Mouse (Mus musculus): ENCODE measurements around the gene Gm12216. TPM values are rescaled to one million over a fixed set of nuclear protein-coding genes. Genes with fewer than 3 reads are reported as not detected.
A peak's percentile ranks its signal among the peaks of the same experiment; 100 is the strongest.

The Gm12216 gene
- polyA plus RNA-seq, 1 experiment from 2014 or later: 0.83 TPM

DNA sequence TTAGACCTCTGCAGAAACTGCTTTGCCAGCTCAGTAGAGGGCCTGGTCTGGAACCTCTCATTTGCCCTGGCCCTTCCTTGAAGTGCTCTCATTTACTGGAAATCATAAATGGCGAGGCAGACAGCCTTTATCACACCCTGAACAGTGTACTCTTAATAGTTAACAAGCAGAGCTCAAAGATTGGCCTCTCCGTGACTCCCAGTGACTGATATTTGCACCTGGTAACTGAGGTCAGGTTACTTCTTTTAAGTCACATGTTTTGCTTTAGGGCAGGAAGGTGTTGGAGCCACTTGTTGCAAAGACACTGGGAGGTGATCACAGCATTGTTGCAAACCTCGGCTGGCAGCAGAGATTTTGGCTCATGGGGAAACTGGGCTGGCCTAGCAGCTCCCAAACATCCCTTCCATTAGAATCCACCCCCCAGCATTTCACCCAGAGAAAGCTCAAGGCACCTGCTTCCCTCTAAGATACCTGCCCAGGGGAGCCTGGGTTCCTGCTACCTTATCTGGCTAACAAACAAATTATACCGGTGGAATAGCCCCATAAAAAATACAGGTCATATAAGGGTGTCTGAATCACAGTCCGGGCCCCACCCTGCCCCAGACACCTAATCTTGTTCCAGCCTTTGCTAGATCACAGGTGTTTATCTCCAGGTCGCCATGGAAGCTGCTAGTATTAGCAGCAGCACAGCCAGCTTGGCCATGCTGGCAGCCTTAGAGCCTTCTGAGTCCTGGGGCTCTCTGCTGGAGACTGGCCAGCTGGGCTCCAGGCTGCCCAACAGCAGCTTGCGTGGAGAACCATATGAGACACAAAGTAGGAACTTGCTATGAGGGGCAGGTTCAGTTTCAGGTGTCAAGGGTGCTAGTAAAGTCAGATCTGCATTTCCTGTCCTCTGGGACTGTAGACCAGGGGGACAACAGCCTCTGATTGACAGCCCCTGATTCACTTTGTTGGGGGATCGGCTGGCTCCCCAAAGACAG lies 19.1 kb downstream of the Gm12216 start:
- H3K27ac ChIP-seq: no peak overlapping the region
- no peaks in the 10 kb centered on the region for H3K9me3 ChIP-seq (replicated peaks)
- peaks cover 20% of the 10 kb centered on the region for H3K4me1 ChIP-seq
- no peak overlapping the region for H3K4me2 ChIP-seq
- peaks cover 13% of the 10 kb centered on the region for H3K27me3 ChIP-seq (replicated peaks)
- no peak for ATAC-seq
- H3K9ac ChIP-seq: no peak overlapping the region
- 49% methylated on average over 8 of the region's 8 CpGs for WGBS (ENCODE audit: insufficient replicate concordance)
- no peaks in the 10 kb centered on the region for H3K36me3 ChIP-seq
- no peak overlapping the region for H3K4me3 ChIP-seq

DNA sequence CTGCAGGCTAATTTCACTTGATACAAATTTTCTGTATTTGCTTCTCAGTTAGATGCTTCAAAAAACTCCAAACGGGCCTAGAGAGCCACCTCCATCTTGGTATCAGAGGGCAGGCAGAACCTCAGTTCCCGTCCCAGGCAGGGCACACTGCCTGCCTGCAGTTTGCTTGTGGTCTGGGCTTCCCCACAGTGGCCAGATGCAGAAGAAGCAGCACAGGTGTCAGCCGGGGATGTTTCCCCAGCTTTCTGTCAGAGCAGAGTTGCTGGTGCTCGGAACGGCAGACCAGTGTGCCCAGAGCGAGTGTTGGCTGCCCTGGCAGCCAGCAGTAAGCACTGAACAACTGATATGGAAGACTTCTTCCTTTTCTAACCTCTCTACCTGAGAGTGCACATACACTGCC lies 19.9 kb downstream of the Gm12216 start:
- H3K4me1 ChIP-seq: peaks cover 19% of the 10 kb centered on the region
- no peak overlapping the region for H3K4me2 ChIP-seq
- ATAC-seq: no peak
- H3K27me3 ChIP-seq (replicated peaks): peaks cover 13% of the 10 kb centered on the region
- H3K36me3 ChIP-seq: no peaks in the 10 kb centered on the region
- no peak overlapping the region for H3K4me3 ChIP-seq
- 57% methylated on average over 6 of the region's 6 CpGs for WGBS (ENCODE audit: insufficient replicate concordance)
- no peak overlapping the region for H3K9ac ChIP-seq
- no peaks in the 10 kb centered on the region for H3K9me3 ChIP-seq (replicated peaks)
- no peak overlapping the region for H3K27ac ChIP-seq

DNA sequence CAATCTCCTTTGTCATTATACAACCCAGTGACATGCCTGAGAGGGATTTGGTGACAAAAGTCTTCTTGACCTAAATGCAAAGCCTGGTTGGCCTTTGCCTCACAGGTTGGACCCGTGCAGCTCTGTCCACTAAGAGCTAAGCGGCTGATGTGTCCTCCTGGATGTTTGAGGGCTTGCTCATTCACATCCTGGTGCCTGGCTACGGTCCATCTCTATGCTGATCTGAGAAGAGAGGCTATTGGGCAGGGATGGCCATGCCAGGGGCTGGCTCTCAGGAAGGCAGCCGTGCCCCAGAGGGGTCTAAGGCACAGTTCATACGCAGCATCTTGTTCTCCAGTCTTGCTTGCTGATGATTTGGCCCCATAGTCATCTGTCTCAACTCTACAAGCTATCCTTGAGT lies 21.3 kb downstream of the Gm12216 start:
- peaks cover 7% of the 10 kb centered on the region; the same call in 1 of the 2 replicates for H3K27me3 ChIP-seq (replicated peaks)
- H3K9me3 ChIP-seq (replicated peaks): no peaks in the 10 kb centered on the region
- H3K4me2 ChIP-seq: no peak overlapping the region
- H3K9ac ChIP-seq: no peak overlapping the region
- peaks cover 17% of the 10 kb centered on the region for H3K4me1 ChIP-seq
- WGBS (ENCODE audit: insufficient replicate concordance): 81% methylated on average over 5 of the region's 5 CpGs
- no peak overlapping the region for H3K4me3 ChIP-seq
- H3K27ac ChIP-seq: no peak overlapping the region
- H3K36me3 ChIP-seq: no peaks in the 10 kb centered on the region
- ATAC-seq: no peak

DNA sequence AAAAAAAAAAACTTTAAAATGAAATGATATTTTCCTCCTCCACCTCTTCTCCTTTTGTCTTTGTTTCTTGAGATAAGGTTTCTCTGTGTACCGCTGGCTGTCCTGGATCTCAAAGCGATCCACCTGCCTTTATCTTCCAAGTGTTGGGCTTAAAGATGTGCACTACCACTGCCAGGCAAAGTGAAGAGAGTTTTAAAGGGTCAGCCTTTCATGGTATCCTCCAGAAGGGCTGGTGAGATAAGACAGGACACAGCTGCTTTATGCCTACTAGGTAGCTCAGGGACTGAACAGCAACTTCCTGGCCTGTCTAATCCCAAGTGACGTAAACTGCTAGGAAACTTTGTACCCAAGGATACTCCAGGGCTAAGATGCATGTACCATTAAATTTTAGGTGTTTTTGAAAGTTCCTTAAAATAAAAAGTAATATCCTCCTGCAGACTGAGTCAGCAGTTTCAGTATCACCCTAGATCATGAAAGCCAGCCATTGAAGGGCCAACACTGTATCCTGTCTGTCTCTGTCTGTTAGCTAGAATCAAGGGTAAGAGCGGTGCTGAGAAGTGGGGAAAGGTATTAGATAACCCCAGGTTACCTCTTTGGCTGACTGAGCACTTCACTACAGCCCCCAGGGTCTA lies 23.6 kb downstream of the Gm12216 start:
- ATAC-seq: peak; percentile 62; the same call in 1 of the 2 replicates
- H3K4me3 ChIP-seq: no peak overlapping the region
- no peak overlapping the region for H3K9ac ChIP-seq
- no peaks in the 10 kb centered on the region; the same call in 1 of the 2 replicates for H3K27me3 ChIP-seq (replicated peaks)
- peaks cover 17% of the 10 kb centered on the region for H3K4me1 ChIP-seq
- no peaks in the 10 kb centered on the region for H3K9me3 ChIP-seq (replicated peaks)
- H3K27ac ChIP-seq: no peak overlapping the region
- H3K36me3 ChIP-seq: no peaks in the 10 kb centered on the region
- 19% methylated on average over 4 of the region's 4 CpGs for WGBS (ENCODE audit: insufficient replicate concordance)
- H3K4me2 ChIP-seq: no peak overlapping the region

DNA sequence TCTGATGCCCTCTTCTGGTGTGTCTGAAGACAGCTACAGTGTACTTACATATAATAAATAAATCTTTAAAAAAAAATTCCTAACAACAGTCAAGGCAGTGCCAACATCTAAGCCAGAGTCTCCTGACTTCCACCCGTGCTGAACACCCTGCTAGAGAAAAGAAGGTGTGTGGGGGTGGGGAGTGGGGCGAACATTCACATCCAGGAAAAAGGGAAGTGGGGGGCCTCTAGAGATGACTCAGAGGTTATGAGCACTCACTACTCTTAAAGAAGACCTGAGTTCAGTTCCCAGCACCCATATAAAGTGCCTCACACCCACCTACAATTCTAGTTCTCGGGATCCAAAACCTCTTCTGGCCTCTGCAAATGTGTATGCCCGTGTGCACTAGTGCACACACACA lies 33.6 kb downstream of the Gm12216 start:
- Histone ChIP-seq H3K9me3 (replicated peaks) (no peaks in the 10 kb centered on the region), H3K4me1 (peaks cover 4% of the 10 kb centered on the region; the same call in 1 of the 2 replicates), H3K9ac (no peak overlapping the region), H3K4me3 (no peak overlapping the region), H3K27me3 (replicated peaks) (no peaks in the 10 kb centered on the region), H3K36me3 (no peaks in the 10 kb centered on the region), H3K4me2 (no peak overlapping the region), H3K27ac (no peak overlapping the region)
- WGBS (ENCODE audit: insufficient replicate concordance): 45% methylated on average over 4 of the region's 4 CpGs
- ATAC-seq: no peak

- ATAC-seq: no peak
- Histone ChIP-seq H3K4me1 (peaks cover 4% of the 10 kb centered on the region; the same call in 1 of the 2 replicates), H3K4me3 (no peak overlapping the region), H3K9me3 (replicated peaks) (no peaks in the 10 kb centered on the region), H3K36me3 (no peaks in the 10 kb centered on the region), H3K9ac (no peak overlapping the region), H3K27me3 (replicated peaks) (no peaks in the 10 kb centered on the region; the same call in 1 of the 2 replicates), H3K4me2 (no peak overlapping the region), H3K27ac (no peak overlapping the region)
- 83% methylated on average over 3 of the region's 3 CpGs for whole genome bisulfite sequencing (ENCODE audit: insufficient replicate concordance)
Measured at GRCm38 (mm10) chr11:53821945-53822338, 37.1 kb downstream of the Gm12216 start.

DNA sequence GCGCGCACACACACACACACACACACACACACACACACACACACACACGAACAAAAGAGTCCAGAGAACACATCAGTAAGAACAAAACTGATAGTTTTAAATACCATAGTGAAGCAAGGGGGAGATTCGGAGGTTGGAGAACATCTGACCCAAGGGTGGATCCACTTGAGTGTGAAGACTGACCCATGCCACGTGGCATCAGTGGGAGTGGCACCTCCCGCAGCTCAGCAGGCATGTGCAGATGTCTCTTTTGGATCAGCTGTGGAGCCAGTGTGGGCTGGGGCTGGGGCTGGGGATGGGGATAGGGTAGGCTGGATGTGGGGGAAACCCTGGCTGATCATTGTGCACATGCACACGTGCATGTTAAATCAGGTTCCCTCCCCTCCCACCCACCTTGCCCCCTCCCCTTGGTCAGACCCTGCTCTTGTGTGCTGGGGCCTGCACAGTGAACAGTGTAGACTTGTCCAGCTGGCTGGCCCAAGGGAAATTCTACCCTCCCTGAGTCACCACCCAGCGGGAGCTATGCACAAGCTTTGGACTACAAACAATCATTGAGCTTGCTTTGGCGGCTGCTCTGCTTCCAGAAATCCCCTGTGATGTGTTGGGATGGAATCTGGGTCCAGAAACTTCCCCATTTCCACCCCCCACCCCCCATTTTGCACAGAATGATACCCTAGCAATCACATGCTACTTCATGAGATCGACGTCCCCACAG lies 37.7 kb downstream of the Gm12216 start:
- no peaks in the 10 kb centered on the region for H3K36me3 ChIP-seq
- 78% methylated on average over 11 of the region's 11 CpGs for WGBS (ENCODE audit: insufficient replicate concordance)
- H3K4me2 ChIP-seq: no peak overlapping the region

GRCm38 (mm10) chr11:53820516-53821170 lies 38.4 kb downstream of the Gm12216 start:
- H3K4me2 ChIP-seq: no peak overlapping the region
- ATAC-seq: no peak
- WGBS (ENCODE audit: insufficient replicate concordance): 44% methylated on average over 13 of the region's 13 CpGs

More for the DNA sequence above, 37.7 kb downstream of the Gm12216 start:
- Histone ChIP-seq H3K27me3 (replicated peaks) (no peaks in the 10 kb centered on the region; the same call in 1 of the 2 replicates), H3K9ac (no peak overlapping the region), H3K9me3 (replicated peaks) (no peaks in the 10 kb centered on the region), H3K4me1 (peaks cover 4% of the 10 kb centered on the region; the same call in 1 of the 2 replicates), H3K27ac (no peak overlapping the region), H3K4me3 (no peak overlapping the region)
- no peak for ATAC-seq

GRCm38 (mm10) chr11:53819511-53819910 lies 39.5 kb downstream of the Gm12216 start:
- Histone ChIP-seq H3K27me3 (replicated peaks) (no peaks in the 10 kb centered on the region; the same call in 1 of the 2 replicates), H3K4me2 (no peak overlapping the region), H3K4me3 (no peak overlapping the region), H3K4me1 (peaks cover 4% of the 10 kb centered on the region; the same call in 1 of the 2 replicates), H3K9ac (no peak overlapping the region), H3K36me3 (no peaks in the 10 kb centered on the region), H3K27ac (no peak overlapping the region), H3K9me3 (replicated peaks) (no peaks in the 10 kb centered on the region)
- WGBS (ENCODE audit: insufficient replicate concordance): 77% methylated on average over 6 of the region's 6 CpGs
- ATAC-seq: no peak

More at GRCm38 (mm10) chr11:53820516-53821170, 38.4 kb downstream of the Gm12216 start:
- Histone ChIP-seq H3K9ac (no peak overlapping the region), H3K36me3 (no peaks in the 10 kb centered on the region), H3K27ac (no peak overlapping the region), H3K9me3 (replicated peaks) (no peaks in the 10 kb centered on the region), H3K27me3 (replicated peaks) (no peaks in the 10 kb centered on the region; the same call in 1 of the 2 replicates), H3K4me3 (no peak overlapping the region), H3K4me1 (peaks cover 4% of the 10 kb centered on the region; the same call in 1 of the 2 replicates)

GRCm38 (mm10) chr11:53818794-53819193 lies 40.3 kb downstream of the Gm12216 start:
- peaks cover 4% of the 10 kb centered on the region; the same call in 1 of the 2 replicates for H3K4me1 ChIP-seq
- no peak overlapping the region for H3K9ac ChIP-seq
- H3K4me3 ChIP-seq: no peak overlapping the region
- ATAC-seq: no peak
- no peaks in the 10 kb centered on the region; the same call in 1 of the 2 replicates for H3K27me3 ChIP-seq (replicated peaks)
- H3K9me3 ChIP-seq (replicated peaks): no peaks in the 10 kb centered on the region
- 49% methylated on average over 6 of the region's 6 CpGs for WGBS (ENCODE audit: insufficient replicate concordance)
- H3K27ac ChIP-seq: no peak overlapping the region
- no peak overlapping the region for H3K4me2 ChIP-seq
- H3K36me3 ChIP-seq: no peaks in the 10 kb centered on the region

DNA sequence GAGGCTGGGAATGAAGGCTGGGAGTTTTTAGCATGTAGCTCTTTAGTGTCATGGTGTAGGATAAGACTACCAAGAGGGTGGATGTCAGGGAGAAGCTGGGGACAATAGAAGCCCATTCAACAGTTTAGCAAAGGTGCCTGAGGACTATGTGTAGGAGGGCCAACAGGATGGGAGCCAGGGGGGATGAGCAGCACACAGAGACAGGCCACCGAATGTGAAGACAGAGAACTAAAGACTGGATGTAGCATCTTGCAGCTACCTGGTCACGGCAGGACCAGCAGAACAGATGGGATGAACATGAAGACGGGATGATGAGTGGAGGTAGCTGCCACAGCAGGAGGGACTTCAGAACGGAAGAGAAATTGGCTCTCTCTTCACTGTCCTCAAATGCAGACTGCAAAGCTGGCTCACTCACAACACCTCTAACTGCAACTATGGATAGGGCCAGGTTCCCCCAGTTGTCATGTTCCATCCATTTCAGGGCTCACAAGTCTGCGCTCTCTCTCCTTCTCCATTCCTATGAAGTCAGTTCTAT lies 42.1 kb downstream of the Gm12216 start:
- Histone ChIP-seq H3K9me3 (replicated peaks) (no peaks in the 10 kb centered on the region), H3K27ac (no peak overlapping the region), H3K36me3 (no peaks in the 10 kb centered on the region), H3K4me1 (no peaks in the 10 kb centered on the region), H3K9ac (no peak overlapping the region), H3K4me2 (no peak overlapping the region), H3K4me3 (no peak overlapping the region), H3K27me3 (replicated peaks) (no peaks in the 10 kb centered on the region; the same call in 1 of the 2 replicates)
- WGBS (ENCODE audit: insufficient replicate concordance): 71% methylated on average over 5 of the region's 5 CpGs
- no peak for ATAC-seq
